Mouse (Mus musculus): ENCODE data around the gene Inf2.

Gene Inf2

DNA sequence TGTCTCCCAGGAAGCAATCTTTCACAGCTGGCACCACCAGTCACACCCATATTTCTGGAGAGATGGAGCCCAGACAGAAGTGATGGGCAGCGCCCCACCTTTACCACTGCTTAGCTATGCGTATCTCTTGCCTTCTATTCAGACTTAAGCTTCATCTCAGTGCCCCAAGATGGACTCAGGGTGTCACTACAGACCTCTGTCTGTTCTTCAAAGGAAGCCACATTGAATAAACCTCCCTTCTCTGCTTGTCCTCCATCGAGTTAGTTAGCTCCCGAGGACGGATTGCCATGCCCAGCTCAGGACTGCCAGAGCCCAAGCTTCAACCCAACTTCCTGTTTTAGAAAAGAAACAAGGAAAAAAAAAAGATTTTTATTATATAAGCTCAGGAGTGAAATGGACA is 26.1 kb upstream of the Inf2 start:
- in situ Hi-C loops (cut with MboI, MseI): no loop called here

DNA sequence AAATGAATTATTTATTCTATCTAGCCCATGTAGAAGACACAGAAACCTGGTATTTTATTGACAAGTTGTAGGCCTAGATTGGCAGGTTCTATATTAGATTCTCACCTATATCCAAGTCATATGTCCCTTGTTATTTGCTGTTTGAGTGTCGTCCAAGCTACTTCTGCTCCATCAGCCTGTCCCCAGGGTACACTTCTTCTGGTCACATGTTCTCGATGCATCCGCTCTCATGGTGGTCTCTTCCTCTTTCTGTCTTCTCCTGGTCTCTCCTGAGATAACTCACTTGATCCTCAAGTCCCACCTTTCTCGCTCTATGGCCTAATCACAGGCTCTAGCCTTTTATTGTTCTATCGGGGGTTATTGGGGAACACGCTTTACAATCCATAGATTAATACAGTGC is 25.6 kb upstream of the Inf2 start:
- in situ Hi-C loops (cut with MboI, MseI): no loop called here

DNA sequence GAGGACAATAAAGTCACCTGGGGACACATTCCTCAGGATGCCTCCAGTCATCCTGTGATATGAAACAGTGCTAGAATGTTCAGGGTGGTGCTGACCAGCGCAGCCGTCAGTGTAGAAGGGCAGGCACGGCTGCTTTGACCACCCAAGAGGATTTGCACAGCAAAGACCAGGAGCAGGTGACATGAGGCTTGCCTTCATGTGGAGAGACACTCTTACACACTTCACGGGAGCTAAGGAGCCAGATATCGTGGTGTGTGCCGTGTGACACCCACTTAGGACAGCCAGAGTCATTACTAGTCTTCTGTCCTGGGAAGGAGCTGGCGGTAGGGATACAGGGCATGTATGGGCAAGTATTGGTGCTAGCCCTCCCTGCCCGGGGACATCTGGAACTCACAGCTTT is 18.4 kb upstream of the Inf2 start:
- in situ Hi-C loops (cut with MboI, MseI): no loop called here

DNA sequence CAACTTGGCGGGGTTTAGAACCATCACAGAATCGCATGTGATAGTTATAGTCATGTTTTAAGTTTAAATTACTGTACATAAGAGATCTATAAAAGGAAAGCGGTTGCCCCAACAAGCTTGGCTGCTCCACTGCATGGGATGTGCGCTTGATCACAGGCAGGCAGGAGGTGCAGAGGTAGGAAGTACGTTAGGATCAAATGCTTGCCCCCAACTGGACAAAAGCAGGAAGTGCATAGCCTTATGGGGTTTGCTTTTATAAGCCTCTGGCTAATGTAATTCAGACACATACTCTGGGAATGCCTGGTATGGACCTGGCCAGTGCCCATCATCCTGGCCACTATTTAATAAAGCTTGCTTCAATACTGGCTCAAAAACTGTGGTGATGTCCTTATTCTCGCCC is 17.5 kb upstream of the Inf2 start:
- in situ Hi-C loops (cut with MboI, MseI): no loop called here

DNA sequence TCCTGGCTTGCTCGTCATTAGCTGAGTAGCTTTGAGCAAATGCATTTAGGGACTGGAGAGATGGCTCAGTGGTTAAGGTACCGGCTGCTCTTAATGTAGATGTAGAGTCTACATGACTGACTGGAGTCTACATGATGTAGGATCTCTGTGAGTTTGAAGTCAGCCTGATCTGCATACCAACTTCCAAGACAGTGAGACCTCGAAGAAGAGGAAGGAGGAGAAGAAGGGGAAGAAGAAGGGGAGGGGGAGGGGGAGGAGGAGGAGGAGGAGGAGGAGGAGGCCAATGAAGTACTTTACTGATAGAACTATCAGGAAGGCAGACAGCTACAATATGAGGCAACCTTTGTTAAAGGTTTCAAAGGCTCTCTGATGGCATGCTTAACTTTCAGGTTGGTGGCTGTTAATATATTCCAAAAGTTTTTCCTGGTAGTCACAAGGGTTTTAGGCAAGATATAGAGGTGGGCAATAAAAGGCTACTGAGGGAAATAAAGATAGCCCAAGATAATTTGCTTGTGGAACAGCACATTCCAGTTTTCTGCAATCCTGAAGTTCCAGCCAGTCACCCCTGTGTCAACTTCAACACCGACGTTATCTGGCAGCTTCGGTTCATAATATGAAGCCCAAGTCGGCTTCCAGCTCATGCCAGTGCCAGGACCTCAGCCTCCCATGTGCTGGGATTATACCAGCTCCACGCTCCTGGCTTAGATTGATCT is 13.2 kb upstream of the Inf2 start:
- in situ Hi-C loops (cut with MboI, MseI): no loop called here

DNA sequence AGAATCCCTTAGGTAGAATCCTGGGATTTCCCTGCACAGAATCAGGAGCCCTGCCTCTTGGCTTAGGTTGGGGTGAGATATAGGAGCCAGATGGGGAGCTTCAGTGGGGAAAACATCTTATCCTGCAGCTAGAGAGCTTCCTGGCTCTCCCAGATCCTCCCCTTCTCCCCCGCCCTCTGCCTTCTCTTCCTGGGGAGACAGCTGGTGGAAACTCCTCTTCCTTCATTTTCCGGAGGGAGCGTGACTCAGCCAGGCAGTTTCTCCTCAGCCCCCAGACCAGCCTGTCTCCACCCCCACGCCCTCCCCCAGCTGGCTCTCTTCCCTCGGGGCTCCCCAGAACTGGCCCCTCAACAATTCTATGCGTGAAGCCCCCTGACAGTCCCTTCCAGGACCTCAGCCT is 12.2 kb upstream of the Inf2 start:
- in situ Hi-C loops (cut with MboI, MseI): no loop called here

DNA sequence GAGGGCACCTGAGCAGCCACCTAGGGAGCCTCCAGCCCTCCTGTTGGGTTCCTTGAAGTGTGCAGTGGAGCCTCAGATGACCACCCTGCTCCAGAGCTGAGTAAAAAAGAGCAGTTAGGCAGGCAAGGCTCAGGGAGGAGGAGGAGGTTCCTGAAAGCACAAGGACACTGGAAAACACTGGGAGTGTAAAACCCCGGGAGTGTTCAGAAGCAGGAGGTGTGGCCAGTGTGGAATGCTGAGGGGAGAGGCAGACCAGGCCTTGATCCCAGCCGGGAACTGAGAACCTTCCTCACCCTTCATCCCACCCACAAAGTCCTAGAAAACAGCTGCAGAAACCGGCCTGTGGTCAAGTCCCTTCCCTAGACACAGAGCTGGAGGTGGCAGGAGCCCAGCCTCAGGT is 11.8 kb upstream of the Inf2 start:
- in situ Hi-C loops (cut with MboI, MseI): no loop called here

DNA sequence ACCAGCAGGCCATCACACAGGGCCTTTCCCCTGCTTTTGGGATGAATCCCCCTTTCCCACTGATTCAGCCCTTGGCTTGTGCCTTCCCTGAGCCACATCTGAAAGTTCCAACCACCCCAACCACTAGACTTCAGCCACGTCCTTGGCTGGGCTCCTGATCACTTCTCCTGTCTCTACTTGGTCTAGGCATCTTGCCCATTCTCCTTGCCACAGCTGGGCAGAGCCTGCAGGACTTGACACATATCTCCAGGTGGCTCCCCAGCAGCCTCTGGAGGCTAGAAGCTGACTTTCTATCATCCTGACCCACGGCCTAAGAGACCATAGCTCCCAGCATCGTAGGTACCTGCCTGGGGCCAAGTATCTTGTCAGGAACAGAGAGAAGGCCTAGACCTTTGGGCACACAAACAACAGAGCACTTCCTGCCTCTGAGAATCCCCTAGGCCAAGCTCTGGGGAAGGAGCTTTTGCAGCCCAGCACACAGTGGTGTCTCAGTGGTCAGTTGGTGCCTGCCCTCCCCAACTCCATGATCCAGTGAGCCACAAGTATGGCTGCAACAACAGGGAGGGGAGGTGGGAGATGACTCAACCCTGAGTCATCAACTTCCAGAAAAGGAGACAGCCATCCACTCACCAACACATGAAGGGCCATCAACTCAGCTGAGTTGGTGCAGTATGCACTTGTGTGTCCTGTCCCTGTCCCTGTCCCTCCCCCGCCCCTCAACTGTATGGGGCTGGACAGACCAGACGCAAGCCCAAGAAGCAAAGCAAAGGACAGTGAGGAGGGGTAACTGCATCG is 10.1 kb upstream of the Inf2 start:
- in situ Hi-C loops (cut with MboI, MseI): no loop called here

DNA sequence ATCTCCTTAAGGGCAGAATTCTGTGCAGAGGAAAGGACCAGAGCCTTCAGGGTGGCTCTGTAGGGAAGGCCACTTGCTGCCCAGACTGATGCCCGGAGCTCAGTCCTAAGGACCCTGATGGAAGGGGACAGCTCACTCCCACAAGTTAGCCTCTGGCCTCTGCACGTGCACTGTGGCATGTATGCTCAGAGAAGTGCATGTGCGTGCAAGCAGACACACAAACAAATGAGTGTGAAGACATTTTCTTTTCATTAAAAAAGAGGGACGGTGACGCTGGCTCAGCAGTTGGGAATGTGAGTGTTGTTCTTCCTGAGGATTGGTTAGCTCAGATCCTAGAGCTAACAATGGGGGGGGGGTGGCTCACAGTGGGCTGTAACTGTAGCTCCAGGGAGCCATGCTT is 9.2 kb upstream of the Inf2 start:
- in situ Hi-C loops (cut with MboI, MseI): no loop called here

DNA sequence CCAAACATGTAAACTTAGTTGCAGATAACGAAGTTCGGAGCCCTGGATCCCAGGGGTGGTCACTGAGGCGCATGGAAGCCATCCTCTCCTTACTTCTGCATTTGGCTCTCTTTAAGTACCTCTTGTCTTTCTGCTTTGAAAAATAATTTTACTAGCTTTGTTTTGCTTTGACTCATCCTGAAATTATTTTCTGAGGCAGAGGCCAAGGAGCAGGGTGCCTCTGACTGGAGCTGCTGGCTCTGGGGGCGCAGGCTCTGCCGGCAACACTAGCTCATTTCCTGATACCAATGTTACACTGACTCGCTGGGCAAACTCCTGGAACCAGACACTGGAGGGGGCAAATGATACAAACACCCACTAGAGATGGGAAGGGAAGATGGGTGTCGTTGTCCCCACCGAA is 8.7 kb upstream of the Inf2 start:
- in situ Hi-C loops (cut with MboI, MseI): no loop called here

DNA sequence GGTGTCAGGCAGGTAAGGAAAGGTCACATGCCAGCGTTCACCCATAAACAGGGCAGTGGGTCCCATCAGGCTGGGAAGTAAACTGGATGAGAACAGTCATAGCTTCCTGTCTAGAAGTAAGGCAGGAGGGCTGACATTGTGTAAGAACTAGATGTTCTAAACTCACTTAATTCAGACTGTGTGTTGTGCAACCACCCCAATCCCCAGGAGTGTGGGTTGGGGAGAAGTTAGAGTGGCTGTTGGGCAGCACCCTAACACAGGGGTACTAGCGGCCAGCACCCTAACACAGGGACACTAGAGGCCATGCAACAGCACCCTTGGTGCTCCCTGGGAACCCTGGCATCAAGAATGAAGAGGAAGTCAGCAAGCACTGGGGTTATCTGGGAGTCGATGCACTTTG is 7.5 kb upstream of the Inf2 start:
- in situ Hi-C loops (cut with MboI, MseI): no loop called here

DNA sequence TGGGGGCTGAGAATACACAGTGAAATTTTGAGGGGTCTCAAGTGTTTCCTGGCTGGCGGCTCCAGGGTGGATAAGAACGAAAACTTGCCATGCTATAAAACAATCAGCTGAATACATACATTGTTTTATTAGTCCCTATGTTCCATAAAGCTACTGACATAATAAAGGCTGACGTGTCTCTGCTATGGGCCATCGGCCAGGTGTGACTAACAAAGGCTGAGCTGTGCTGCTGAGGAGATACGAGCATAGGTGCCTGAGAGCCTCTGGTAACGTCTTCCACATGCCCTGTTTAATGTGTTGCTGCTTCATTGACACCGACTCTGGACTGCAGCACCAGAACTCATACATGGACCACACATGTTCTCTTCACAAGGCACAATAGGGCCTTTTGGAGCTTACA is 3.6 kb upstream of the Inf2 start:
- in situ Hi-C loops (cut with MboI, MseI): no loop called here

DNA sequence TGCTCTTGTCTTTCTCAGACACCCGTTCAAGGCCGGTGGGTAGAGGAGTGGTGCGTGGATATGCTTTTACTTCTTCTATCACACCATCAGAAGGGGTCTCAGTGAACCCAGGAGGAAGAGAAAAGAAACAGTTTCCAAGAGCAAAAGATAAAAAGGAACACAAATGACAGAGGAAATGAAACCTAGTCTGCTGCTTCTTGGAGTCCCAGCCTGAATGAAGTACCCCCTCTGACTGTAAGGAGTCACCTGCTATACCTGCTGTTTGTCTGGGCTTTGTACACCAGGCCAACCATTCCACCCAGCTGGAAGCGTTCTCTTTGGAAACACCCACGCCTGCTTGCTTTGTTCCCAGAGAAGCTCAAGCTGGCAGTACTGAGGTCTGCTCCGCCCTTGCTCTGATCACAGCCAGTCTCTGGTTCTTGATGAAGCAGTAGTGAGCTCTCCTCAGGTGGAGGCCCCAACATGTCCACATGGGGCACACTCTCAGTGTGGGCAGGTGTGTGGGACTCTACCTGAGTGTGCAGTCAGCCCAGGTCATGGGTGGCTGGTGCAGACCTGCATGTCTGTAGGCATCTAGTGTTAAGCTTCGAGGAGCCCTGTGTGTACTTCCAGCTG is 2.6 kb upstream of the Inf2 start:
- in situ Hi-C loops (cut with MboI, MseI): no loop called here

DNA sequence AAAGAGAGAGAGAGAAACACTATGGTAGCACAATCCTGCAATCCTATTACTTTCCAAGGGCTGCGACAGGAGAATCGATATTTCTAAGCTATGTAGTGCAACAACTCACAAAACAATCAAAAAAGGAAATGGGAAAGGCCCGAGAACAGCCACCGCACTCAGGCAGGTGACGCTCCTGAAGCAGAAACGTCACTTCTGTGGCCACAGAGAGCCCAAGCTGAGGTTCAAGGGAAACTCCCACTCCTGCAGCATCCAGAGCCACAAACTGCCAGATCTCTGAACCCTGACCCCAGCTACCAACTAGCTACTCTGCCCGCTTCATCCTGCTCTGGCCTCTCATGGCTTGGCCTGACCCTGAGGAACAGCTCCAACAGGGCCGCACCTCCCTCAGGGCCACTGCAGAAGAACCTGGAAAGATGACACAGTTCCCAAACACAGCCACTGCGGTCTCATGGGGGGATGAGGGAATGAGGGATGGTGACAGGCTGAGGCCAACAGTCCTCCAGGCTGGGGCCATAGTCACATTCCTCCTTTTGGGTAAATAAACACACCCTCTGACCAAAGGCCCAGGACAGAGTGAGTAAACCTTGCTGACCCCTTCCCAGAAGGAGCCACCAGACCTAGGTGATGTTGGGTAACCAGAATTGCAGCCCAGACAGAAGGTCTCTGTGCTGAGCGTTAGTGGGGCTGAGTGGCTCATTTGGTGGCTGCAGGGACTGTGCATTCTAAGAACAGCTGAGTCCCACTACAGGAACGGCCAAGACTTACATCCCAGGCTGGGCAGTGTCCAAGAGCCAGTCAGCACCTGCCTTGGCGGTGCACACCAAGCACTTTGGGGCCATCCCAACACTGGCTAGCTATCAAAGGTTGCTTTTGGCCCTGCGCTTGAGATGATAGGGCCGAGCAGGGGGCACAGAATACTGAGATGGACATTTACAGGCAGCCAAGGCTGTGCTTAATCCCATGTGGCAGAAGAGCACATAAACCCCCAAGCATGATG is 1.2 kb upstream of the Inf2 start:
- in situ Hi-C loops (cut with MboI, MseI): no loop called here

DNA sequence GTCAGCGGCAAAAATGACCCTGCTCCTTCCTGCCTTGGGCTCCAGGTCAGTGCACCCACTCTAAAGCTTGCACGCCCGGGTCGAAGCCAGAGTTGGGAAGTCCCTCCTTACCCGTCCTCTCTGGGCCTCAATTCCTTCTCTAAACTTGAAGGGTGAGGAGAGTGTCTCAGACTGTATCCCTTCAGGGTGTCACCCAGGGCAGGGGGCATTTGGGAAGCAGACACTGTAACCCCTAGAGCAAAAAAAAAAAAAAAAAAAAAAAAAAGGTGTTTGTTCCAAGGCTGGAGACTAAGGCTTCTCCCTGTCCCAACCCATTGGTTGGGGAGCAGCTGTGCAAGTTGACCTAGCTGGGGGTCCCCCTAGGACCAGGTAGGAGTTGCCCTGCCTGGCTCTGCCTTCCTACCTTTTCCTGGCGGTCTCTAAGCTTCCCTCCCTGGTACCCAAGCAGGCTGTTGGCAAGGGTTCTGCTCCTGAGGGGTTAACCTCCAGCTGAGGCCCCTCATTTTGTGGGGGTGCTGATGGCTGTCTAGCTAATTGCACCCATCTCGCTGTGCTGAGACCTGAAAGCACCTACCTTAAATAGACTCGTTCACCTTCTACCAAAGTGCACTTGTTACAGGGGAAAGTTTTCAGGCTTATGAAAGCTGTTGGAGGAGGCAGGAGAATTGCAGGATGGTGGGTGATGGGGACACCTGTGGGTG is 1.1 kb downstream of the Inf2 start:
- in situ Hi-C loops (cut with MboI, MseI): no loop called here

DNA sequence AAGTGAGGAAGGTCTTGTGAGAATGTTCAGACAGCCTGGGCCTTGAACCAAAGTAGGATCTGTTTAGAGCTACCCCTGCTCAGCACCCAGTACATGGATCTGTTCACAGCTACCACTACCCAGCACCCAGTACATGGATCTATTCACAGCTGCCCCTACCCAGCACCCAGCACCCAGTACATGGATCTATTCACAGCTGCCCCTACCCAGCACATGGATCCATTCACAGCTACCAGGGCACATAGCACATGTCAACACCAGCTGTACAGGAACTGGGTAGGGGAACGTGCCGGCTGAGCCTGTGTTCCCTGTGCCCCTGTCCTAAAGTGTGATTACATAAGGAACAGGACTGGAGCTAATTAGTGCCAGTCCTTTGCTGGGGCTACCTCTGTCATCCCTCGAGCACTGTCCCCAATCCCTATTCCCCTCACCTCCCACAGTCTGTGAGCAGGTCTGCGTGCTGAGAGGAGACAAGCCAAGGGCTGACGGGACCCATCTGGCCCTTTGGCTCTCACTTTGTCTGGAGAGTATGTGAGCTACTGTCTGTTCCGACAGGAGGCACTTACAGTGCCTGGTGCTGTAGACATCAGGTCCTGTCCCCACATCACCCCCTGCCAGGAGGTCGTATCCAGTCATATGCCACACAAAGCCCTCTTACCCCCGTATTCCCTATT is 2.1 kb downstream of the Inf2 start:
- in situ Hi-C loops (cut with MboI, MseI): no loop called here

DNA sequence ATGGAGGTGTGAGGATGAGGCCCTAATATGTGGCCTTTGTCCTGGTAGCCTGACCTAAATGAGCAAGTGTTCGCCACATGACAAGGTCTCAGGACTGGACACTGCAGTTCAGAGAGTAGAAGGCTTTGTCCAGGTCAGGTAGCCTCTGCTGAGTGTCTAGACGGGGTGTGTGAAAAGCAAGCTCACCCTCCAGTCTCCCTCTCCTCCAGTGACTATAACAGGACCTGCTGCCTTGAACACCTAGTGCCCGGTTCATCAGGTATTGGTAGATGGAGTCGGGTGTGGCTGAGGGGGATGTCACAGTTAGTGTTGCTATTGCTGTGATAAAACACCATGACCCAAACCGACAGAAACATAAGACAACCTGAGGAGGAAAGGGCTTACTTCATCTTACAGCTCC is 2.7 kb downstream of the Inf2 start:
- in situ Hi-C loops (cut with MboI, MseI): no loop called here

DNA sequence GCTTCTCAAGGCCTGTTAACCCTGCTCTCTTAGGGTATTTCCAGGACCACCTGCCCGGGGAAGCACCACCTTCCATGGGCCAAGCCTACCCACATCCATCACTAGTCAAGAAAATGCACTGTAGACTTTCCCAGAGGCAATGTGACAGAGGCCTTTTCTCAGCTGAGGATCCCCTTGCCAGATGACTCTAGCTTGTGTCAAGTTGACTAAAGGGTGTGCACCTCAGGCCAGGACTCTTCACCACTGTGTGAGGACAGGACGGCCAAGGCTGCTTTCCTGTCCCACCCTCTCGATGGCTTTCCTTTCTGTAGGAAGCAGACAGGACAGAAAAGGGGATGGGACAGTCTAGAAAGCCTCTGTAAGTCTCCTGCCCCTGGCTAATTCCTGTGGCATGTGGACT is 3.1 kb downstream of the Inf2 start:
- in situ Hi-C loops (cut with MboI, MseI): no loop called here

DNA sequence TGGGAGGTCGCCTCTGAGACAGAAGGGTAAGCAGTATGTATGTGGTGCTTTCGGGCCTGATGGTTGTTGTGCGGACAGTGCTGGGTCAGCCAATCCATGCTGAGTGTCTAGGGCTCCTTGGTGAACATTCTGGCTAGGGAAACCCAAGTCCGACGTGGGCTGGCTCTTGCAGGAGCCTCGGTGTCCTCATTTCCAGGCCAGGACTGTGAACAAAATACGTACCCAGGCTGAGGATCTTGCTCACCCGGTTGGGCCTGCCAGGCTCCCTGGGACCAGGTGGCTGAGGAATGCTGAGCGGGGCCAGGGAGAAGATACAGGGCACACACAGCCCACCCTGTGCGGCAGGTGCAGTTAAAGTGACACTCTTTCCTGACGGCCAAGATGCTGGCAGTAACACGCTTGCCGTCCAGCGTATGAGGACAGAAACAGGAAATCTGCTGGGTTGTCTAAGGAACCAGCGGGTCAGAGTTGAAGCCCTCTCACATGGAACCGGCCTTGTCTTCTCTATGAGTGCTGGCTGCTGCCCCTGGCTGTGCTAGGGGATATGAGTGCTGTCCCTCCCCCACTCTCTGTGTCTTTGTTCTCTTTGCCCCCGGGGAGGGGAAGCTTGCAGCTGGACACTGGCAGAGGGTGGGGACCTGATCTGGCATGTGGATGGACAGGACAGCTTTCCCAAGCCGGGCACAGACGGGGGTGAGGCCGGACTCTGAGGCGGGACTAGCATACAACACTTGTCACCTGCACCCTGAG is 4.6 kb downstream of the Inf2 start:
- in situ Hi-C loops (cut with MboI, MseI): no loop called here
